Mouse (Mus musculus): ENCODE measurements around the gene Gulp1.

Gene Gulp1

GRCm38 (mm10) chr1:44741256-44741655 lies 189.9 kb downstream of the Gulp1 start:
- no peak for DNase-seq

- DNase-seq: peak; percentile 9
These were observed 194.4 kb downstream of the Gulp1 start for GRCm38 (mm10) chr1:44745711-44746110.

DNA sequence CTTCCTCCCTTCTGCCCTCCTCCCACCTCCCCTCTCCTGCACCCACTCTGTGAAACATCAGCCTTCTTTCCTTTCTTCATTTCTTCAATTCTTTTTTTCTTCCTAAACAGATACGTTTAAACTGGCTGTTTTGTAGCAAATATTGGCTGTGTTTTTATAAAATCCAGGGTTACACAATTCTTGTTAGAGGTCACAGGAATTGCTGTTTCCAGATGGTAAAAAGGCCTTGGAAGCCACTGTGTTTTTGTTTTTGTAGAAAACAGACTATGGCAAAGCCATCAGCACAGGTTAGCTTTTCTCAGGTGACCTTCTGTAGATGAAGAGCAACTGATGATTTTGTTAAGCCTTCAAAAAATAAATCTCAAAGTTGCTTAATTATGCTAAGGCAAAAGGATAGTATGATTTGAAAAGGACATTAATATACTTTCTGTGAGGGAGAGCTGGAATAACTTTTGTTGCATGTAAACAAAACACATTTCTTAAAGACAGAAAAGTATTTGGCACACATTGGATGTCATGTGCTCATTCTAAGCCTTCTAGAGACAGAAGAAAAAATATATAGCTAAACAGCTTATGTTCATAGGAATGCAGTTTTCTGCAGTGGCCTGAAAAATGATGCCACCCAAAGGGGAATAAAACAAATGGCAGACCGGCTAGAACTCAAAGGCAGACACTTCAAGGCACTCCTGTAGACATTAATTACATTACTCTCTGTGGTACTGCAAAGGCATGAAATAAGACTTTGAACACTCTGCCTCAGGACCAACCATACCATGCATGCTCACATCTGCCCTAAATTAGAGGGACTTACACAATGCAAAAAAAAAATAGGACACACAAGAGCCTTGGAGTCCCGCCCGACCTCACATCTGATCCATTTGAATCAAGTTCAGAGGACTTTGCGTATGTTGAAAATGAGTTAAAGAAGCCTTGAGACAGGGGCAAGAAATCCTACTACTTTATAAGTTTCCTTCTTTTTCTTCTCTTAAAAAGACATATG lies 199.7 kb downstream of the Gulp1 start:
- DNase-seq: no peak

DNA sequence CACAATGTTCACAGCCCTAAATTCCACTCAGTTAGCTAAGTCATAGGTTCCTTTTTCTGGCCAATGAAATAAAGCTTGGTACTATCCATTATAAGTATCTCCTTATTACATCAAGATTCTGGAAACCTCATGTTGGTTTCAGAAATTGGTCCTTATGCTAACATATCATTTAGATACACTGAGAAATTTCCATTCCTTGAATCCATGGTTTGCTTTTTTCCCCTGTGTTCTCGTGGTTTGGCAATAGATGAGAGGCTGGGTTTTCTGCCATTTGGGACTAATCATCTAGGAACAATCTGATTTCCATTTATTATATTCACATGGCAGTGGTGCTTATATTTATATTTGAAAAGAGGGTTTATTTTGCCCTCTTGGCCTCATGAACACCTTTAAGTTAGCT lies 226.9 kb downstream of the Gulp1 start:
- no peak for DNase-seq

GRCm38 (mm10) chr1:44803594-44804372 lies 252.5 kb downstream of the Gulp1 start:
- DNase-seq: no peak

DNA sequence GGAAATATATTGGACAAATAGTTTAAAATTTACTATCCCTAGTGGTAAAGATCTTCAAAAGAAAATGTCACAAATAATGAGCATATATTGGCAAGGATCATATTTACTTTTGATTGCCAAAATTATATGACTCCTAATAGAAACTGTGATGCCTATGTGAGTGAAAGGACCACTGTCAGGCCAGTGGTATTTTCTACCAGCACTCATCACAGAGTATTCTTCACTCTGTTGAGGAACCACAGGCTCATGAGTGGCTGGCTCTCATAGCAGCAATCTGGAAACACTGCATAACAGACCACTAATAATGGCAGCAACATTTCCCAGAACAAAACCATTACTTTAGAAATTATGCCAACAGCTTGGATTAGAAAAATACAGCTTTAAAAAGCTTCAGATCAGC lies 255.1 kb downstream of the Gulp1 start:
- no peak for DNase-seq

DNA sequence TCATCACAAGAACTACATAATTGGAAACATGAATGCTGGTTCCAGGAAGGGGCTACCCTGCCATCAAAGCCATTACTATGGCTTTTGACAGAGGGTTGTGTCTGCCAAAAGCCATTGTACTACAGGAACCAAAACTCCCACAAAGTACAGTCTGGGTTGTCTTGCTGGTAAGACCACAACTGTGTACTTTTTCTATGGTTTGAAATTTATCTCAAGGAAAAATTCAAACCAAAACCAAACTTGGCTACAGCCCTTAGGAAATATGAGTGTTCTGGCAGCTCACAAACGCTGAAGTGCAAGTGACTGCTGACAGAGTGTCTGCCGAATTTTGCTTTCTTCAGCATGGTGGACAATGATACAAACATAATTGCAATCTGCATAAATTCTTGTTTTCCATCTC lies 259.0 kb downstream of the Gulp1 start:
- no peak for DNase-seq

- DNase-seq: no peak
These were observed 282.6 kb downstream of the Gulp1 start for GRCm38 (mm10) chr1:44833934-44834333.

All from liver (tissue).